ENCODE assay signal across 17 mouse cellular contexts in genomic region chr11:97273613-97274012, GRCm38 (mm10). TPM values are rescaled to one million over a fixed set of nuclear protein-coding genes. Genes with fewer than 3 reads are reported as not detected.
DNase-seq lines count a peak whose midpoint lies in the region; ATAC-seq and TF ChIP-seq lines count a peak whose summit lies in the region.
"Had no signal": no experiment of that assay in that cellular context is flagged by ENCODE, and none has a peak within 500 bp of the region (broad histone marks: within the 10 kb centered on the region; RNA-seq: fewer than 3 reads in every experiment).

No protein-coding gene starts in this region.

- H3K4me1 ChIP-seq in midbrain, postnatal 0 days (ENCODE audit: insufficient read depth, low read length) = peaks cover 8% of the 10 kb centered on the region
- peaks cover 12% of the 10 kb centered on the region for H3K4me1 ChIP-seq in midbrain, embryonic 14.5 days (ENCODE audit: control insufficient read depth, insufficient read depth, low read length)
- peaks cover 12% of the 10 kb centered on the region for H3K4me1 ChIP-seq in forebrain, embryonic 14.5 days (ENCODE audit: control insufficient read depth, insufficient read depth, low read length)

- peak; percentile 33 for DNase-seq in heart, adult 11 months
- no peak for DNase-seq in heart, adult 8-10 months (ENCODE audit: low spot score)
- no peak for DNase-seq in midbrain, postnatal 0 days (ENCODE audit: low spot score)
- DNase-seq in midbrain, embryonic 14.5 days = no peak
- peak; percentile 28 for DNase-seq in T-cell, adult 2 months (ENCODE audit: low spot score)
- peak; percentile 42 for DNase-seq in splenic B cell, adult 2 months (ENCODE audit: low read depth, low spot score)
- DNase-seq in forebrain, embryonic 14.5 days (ENCODE audit: low spot score) = no peak
- DNase-seq in cerebellum, adult 11-12 months = no peak
- DNase-seq: cerebellum, postnatal 10 days; heart, postnatal 4 days; kidney, adult 8-10 months; right cerebral cortex, postnatal 14 days had no signal

- no peak for ATAC-seq in midbrain, postnatal 0 days (ENCODE audit: low FRiP score)
- ATAC-seq in midbrain, embryonic 14.5 days (ENCODE audit: low FRiP score, low TSS enrichment) = no peak
- no peak for ATAC-seq in forebrain, embryonic 14.5 days

- peak; percentile 22; the same call in 1 of the 2 replicates for TF ChIP-seq CTCF in midbrain, postnatal 0 days (IDR thresholded peaks at IDR 0.05)

- H3K36me3 ChIP-seq in midbrain, postnatal 0 days (ENCODE audit: insufficient read depth, low read length) = no peaks in the 10 kb centered on the region
- no peaks in the 10 kb centered on the region for H3K36me3 ChIP-seq in midbrain, embryonic 14.5 days (ENCODE audit: control insufficient read depth, insufficient read depth, low read length)
- H3K36me3 ChIP-seq in splenic B cell, adult 2 months (ENCODE audit: control insufficient read depth, insufficient read depth, low read length, poor library complexity, severe bottlenecking) = no peaks in the 10 kb centered on the region
- no peaks in the 10 kb centered on the region for H3K36me3 ChIP-seq in forebrain, embryonic 14.5 days (ENCODE audit: control insufficient read depth, insufficient read depth, low read length)
- H3K36me3 ChIP-seq: neural tube, embryonic 15.5 days; stomach, embryonic 15.5 days had no signal

- H3K4me2 ChIP-seq in midbrain, postnatal 0 days (ENCODE audit: low read depth, low read length, poor library complexity, severe bottlenecking) = no peak overlapping the region
- no peak overlapping the region for H3K4me2 ChIP-seq in midbrain, embryonic 14.5 days (ENCODE audit: low read length)
- H3K4me2 ChIP-seq in forebrain, embryonic 14.5 days (ENCODE audit: low read length) = no peak overlapping the region
- H3K4me2 ChIP-seq: heart, embryonic 11.5 days; liver, embryonic 11.5 days; neural tube, embryonic 15.5 days; stomach, embryonic 15.5 days had no signal

- H3K9ac ChIP-seq in midbrain, postnatal 0 days (replicated peaks; ENCODE audit: low read length, poor library complexity, severe bottlenecking) = no peak overlapping the region
- no peak overlapping the region for H3K9ac ChIP-seq in midbrain, embryonic 14.5 days (replicated peaks; ENCODE audit: low read length)
- H3K9ac ChIP-seq in forebrain, embryonic 14.5 days (ENCODE audit: low read length) = no peak overlapping the region
- H3K9ac ChIP-seq: neural tube, embryonic 15.5 days; stomach, embryonic 15.5 days had no signal

- 89% methylated on average over 5 of the region's 5 CpGs for WGBS in midbrain, postnatal 0 days
- 89% methylated on average over 5 of the region's 5 CpGs for WGBS in midbrain, embryonic 14.5 days
- WGBS in forebrain, embryonic 14.5 days = 88% methylated on average over 5 of the region's 5 CpGs

- no peak overlapping the region for H3K4me3 ChIP-seq in midbrain, postnatal 0 days (ENCODE audit: low read depth, low read length)
- H3K4me3 ChIP-seq in midbrain, embryonic 14.5 days (replicated peaks; ENCODE audit: low read depth, low read length) = no peak overlapping the region
- H3K4me3 ChIP-seq in forebrain, embryonic 14.5 days (ENCODE audit: low read depth, low read length) = no peak overlapping the region
- H3K4me3 ChIP-seq: neural tube, embryonic 15.5 days; stomach, embryonic 15.5 days had no signal

- no peaks in the 10 kb centered on the region for H3K27me3 ChIP-seq in midbrain, postnatal 0 days (ENCODE audit: insufficient read depth, low read length)
- no peaks in the 10 kb centered on the region for H3K27me3 ChIP-seq in midbrain, embryonic 14.5 days (ENCODE audit: control insufficient read depth, insufficient read depth, low read length)
- no peaks in the 10 kb centered on the region for H3K27me3 ChIP-seq in splenic B cell, adult 2 months (ENCODE audit: control insufficient read depth, insufficient read depth, low read length, poor library complexity, severe bottlenecking)
- H3K27me3 ChIP-seq in forebrain, embryonic 14.5 days (replicated peaks; ENCODE audit: control insufficient read depth, insufficient read depth, low read length) = no peaks in the 10 kb centered on the region
- H3K27me3 ChIP-seq: neural tube, embryonic 15.5 days; stomach, embryonic 15.5 days had no signal

- no peak overlapping the region for H3K27ac ChIP-seq in midbrain, postnatal 0 days (ENCODE audit: low read depth, low read length)
- no peak overlapping the region for H3K27ac ChIP-seq in midbrain, embryonic 14.5 days (replicated peaks; ENCODE audit: low read depth, low read length)
- no peak overlapping the region for H3K27ac ChIP-seq in forebrain, embryonic 14.5 days (ENCODE audit: low read depth, low read length)
- H3K27ac ChIP-seq: macrophage; neural tube, embryonic 15.5 days; stomach, embryonic 15.5 days had no signal

- no peaks in the 10 kb centered on the region for H3K9me3 ChIP-seq in midbrain, postnatal 0 days (ENCODE audit: low read length)
- H3K9me3 ChIP-seq in midbrain, embryonic 14.5 days (ENCODE audit: control insufficient read depth, low read length) = no peaks in the 10 kb centered on the region
- H3K9me3 ChIP-seq in forebrain, embryonic 14.5 days (replicated peaks; ENCODE audit: control insufficient read depth, low read length) = no peaks in the 10 kb centered on the region
- H3K9me3 ChIP-seq: neural tube, embryonic 15.5 days; stomach, embryonic 15.5 days had no signal

RNA-seq across cellular contexts. Expression of gene Npepps, which starts 6.8 kb away (rescaled TPM):
- total RNA-seq in heart, adult 8-10 months (2022) = 10 to 100 TPM; 78.1 to 82.3 (median 79.1) TPM
- total RNA-seq in midbrain, postnatal 0 days (2014; rRNA removed) = 52.5 and 81.0 TPM in 2 replicates
- 97.8 and 109 TPM in 2 replicates for polyA plus RNA-seq in midbrain, postnatal 0 days (2015; fragmentation: Nextera tagmentation; extraction: Ambion mirVana)
- polyA plus RNA-seq in midbrain, embryonic 14.5 days (2014; fragmentation: Nextera tagmentation; extraction: Ambion mirVana) = 115 and 135 TPM in 2 replicates
- 91.3 and 97.4 TPM in 2 replicates for polyA plus RNA-seq in forebrain, embryonic 14.5 days (2014; fragmentation: Nextera tagmentation; extraction: Ambion mirVana)

RNA-seq across cellular contexts. Expression of gene Mrpl45, which starts 41.9 kb away (rescaled TPM):
- total RNA-seq in heart, adult 8-10 months (2022) = 10 to 100 TPM; 49.9 to 64.7 (median 56.9) TPM
- 21.4 and 29.1 TPM in 2 replicates for total RNA-seq in midbrain, postnatal 0 days (2014; rRNA removed)
- 33.0 and 36.0 TPM in 2 replicates for polyA plus RNA-seq in midbrain, postnatal 0 days (2015; fragmentation: Nextera tagmentation; extraction: Ambion mirVana)
- 39.4 and 46.7 TPM in 2 replicates for polyA plus RNA-seq in midbrain, embryonic 14.5 days (2014; fragmentation: Nextera tagmentation; extraction: Ambion mirVana)
- 42.2 and 43.4 TPM in 2 replicates for polyA plus RNA-seq in forebrain, embryonic 14.5 days (2014; fragmentation: Nextera tagmentation; extraction: Ambion mirVana)

Comparison
In these comparisons a context has a peak if more than half of its experiments do, and no peak if none do; other contexts are left out.
1. DNase-seq: peak in heart, adult 11 months (single experiment), T-cell, adult 2 months (single experiment) and splenic B cell, adult 2 months (single experiment); none in heart, adult 8-10 months (single experiment), midbrain, postnatal 0 days (single experiment), midbrain, embryonic 14.5 days (single experiment), forebrain, embryonic 14.5 days (single experiment) and cerebellum, adult 11-12 months (single experiment).